Mouse (Mus musculus) limb, embryonic 10.5 days (tissue): ENCODE measurements around the gene Med12. TPM values are rescaled to one million over a fixed set of nuclear protein-coding genes. Genes with fewer than 3 reads are reported as not detected.
"Not testable (repeated sequence)": the region's sequence is repeated elsewhere in the genome, so short reads cannot be mapped to it uniquely, and the experiment has no call there.

Source experiments
- DNase-seq: peaks from one replicate; pipeline ENCODE4 v3.0.0-alpha.2; 2017; ENCODE audit warnings: low spot score
- H3K27ac ChIP-seq: fragments of 300-500 bp; sonication (generic); 2 replicates; pipeline ENCODE4 v1.5.1; 2016; ENCODE audit warnings: mild to moderate bottlenecking
- H3K27me3 ChIP-seq: fragments of 300-500 bp; sonication (generic); 2 replicates; pipeline ENCODE4 v1.6.1; 2016; ENCODE audit warnings: low read depth, mild to moderate bottlenecking; ENCODE audit not compliant: poor library complexity, severe bottlenecking
- H3K36me3 ChIP-seq: fragments of 300-500 bp; sonication (generic); 2 replicates; pipeline ENCODE4 v1.6.1; 2016; ENCODE audit warnings: mild to moderate bottlenecking, moderate library complexity
- H3K4me1 ChIP-seq: fragments of 300-500 bp; sonication (generic); 2 replicates; pipeline ENCODE4 v1.6.1; 2016
- H3K4me3 ChIP-seq: fragments of 300-500 bp; sonication (generic); 2 replicates; pipeline ENCODE4 v1.5.1; 2016; ENCODE audit warnings: mild to moderate bottlenecking, moderate library complexity
- H3K9me3 ChIP-seq: fragments of 300-500 bp; sonication (generic); replicated peaks from 2 replicates; pipeline ENCODE4 v1.6.1; 2016; ENCODE audit warnings: mild to moderate bottlenecking
- WGBS: fragments of 180-500 bp; shearing (Covaris S2); methylation state at CpG from one replicate; pipeline ENCODE4 v1.1.7; 2016; 5-methylcytosine and 5-hydroxymethylcytosine counted together
- polyA plus RNA-seq: library from polyadenylated mRNA; unstranded; fragments of >200 nt; fragmentation: Nextera tagmentation; extraction: Ambion mirVana; gene quantifications from 2 replicates; pipeline ENCODE4 v1.2.1, GENCODE M21; 2016

The Med12 gene
- polyA plus RNA-seq, 1 experiment from 2014 or later = 42.9 TPM

- H3K27ac ChIP-seq = no peak overlapping the region
- 91% methylated on average over 5 of the region's 5 CpGs for WGBS
- H3K36me3 ChIP-seq = no peaks in the 10 kb centered on the region
- no peaks in the 10 kb centered on the region for H3K9me3 ChIP-seq
- no peak overlapping the region for H3K4me3 ChIP-seq
- DNase-seq = no peak
- peaks cover 99% of the 10 kb centered on the region for H3K27me3 ChIP-seq
- H3K4me1 ChIP-seq = 0 out of 2 replicates have a peak, but pooled peaks cover under 1% of the 10 kb centered on the region
These were observed 35.5 kb downstream of the Med12 start for GRCm38 (mm10) chrX:101309299-101309698.

DNA sequence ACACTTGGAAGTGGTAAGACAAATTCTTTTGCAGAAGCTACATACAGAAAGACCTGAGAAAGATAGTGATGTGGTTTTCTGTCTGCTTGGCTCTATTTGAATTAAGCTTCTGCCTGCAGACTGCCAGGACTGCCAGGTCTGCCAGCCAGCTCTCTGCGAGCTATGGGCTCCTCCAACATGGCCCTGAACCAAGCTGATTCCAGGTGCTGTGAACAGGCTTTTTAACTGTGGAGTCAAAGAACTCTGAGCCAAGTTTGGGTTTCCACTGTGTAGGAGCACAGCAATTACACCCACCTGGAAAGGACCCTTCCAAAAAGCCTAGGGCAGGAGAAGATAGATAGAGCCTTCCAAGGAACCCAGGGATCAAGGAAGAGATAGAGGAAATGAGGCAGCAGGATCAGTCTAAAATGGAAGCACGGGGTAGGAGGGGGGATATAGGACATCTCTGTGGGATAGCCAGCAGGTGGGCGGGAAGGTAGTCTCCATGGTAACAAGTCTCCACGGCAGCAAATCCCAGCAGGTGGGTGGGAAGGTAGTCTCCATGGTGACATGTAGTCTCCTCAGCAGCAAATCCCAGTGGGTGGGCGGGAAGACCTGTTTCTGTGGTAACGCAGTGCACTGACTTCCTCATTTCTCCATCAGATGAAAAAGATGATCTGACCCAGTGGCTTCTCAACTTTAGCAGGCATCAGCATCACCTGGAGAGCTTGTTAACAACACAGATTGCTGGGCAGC is 40.0 kb downstream of the Med12 start:
- Histone ChIP-seq H3K9me3 (no peaks in the 10 kb centered on the region), H3K36me3 (no peaks in the 10 kb centered on the region), H3K4me3 (no peak overlapping the region), H3K27me3 (peaks cover 99% of the 10 kb centered on the region), H3K27ac (no peak overlapping the region), H3K4me1 (no peaks in the 10 kb centered on the region)
- WGBS = 53% methylated on average over 6 of the region's 6 CpGs
- no peak for DNase-seq

- Histone ChIP-seq H3K36me3 (peaks cover 8% of the 10 kb centered on the region; the same call in 1 of the 2 replicates), H3K4me3 (no peak overlapping the region), H3K4me1 (no peaks in the 10 kb centered on the region), H3K27me3 (peaks cover 90% of the 10 kb centered on the region), H3K9me3 (no peaks in the 10 kb centered on the region), H3K27ac (no peak overlapping the region)
- no peak for DNase-seq
- WGBS = 91% methylated on average over 12 of the region's 12 CpGs
These were observed 45.9 kb downstream of the Med12 start for GRCm38 (mm10) chrX:101319775-101320174.

- 60% methylated on average over 8 of the region's 8 CpGs for WGBS
- H3K4me3 ChIP-seq = no peak overlapping the region
- H3K27ac ChIP-seq = no peak overlapping the region
- no peaks in the 10 kb centered on the region for H3K9me3 ChIP-seq
- H3K36me3 ChIP-seq = no peaks in the 10 kb centered on the region
- H3K27me3 ChIP-seq = peaks cover 78% of the 10 kb centered on the region
- DNase-seq = no peak
- no peaks in the 10 kb centered on the region; the same call in 1 of the 2 replicates for H3K4me1 ChIP-seq
These were observed 52.4 kb downstream of the Med12 start for GRCm38 (mm10) chrX:101325989-101326899.

- 26% methylated on average over 10 of the region's 10 CpGs for WGBS
These were observed 55.7 kb downstream of the Med12 start for GRCm38 (mm10) chrX:101329372-101330028.

DNA sequence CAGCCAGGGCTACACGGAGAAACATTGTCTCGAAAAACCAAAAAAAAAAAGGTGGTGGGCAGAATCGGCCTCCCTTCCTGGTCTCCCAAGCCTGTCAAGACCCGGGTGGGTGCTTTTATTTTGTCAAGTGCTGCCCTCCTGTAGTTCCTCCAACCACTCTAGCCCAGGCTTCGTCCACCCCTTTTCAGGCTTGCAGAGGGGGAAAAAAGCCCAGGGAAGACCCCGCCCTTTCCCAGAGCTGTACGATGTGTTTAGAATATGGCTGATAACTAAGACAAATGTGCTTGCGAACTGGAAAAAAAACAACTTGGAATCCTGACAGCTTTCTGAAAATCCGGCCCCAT is 58.2 kb downstream of the Med12 start:
- peaks cover 68% of the 10 kb centered on the region for H3K27me3 ChIP-seq
- H3K27ac ChIP-seq = peak overlapping the region; percentile 88
- no peaks in the 10 kb centered on the region for H3K9me3 ChIP-seq
- H3K4me1 ChIP-seq = peaks cover 5% of the 10 kb centered on the region
- H3K4me3 ChIP-seq = peak overlapping the region; percentile 48
- H3K36me3 ChIP-seq = no peaks in the 10 kb centered on the region
- no peak for DNase-seq
- WGBS = 41% methylated on average over 9 of the region's 9 CpGs

More at GRCm38 (mm10) chrX:101329372-101330028, 55.7 kb downstream of the Med12 start:
- Histone ChIP-seq H3K27ac (peak overlapping the region; percentile 75), H3K9me3 (no peaks in the 10 kb centered on the region), H3K4me3 (no peak overlapping the region), H3K4me1 (peaks cover 5% of the 10 kb centered on the region), H3K36me3 (no peaks in the 10 kb centered on the region), H3K27me3 (peaks cover 81% of the 10 kb centered on the region)
- peak; percentile 66 for DNase-seq

DNA sequence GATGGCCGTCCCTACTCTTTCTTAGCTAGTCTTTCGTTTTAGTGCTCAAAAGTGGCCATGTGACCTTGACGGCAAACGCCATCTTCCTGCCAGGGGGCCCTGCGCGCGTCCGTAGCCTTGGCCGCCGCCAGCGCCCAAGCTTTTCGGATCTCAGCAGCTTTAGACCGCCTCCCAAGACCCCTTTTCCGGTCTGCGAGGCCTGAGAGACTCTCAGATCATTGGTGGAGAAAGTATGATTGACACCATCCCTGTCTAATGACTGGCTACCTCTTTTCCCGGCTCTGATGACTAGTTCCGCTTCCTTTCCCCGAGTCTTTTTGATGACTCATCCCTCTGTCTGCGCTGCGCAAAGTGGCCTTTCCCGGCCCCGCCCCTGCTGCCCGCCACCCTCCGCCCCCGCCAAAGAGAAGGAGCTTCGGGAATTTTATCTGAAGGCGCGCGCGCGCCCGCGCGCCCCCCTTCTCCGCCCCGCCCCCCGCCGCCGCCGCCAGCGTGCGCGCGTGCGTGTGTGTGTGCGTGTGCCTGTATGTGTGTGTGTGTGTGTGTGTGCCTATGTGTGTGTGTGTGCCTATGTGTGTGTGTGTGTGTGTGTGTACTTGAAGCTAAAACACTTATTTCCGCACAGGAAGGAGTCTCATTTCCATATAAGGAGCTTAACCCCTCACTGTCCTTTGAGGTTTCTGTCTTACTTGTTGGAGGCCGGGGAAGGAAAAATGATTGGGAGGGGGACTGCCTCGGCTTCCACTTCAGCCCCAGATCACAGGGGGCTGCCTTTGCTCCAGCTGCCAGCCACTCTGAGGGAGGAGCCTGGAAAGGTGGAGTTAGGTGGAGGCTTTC is 58.8 kb downstream of the Med12 start:
- Histone ChIP-seq H3K27me3 (peaks cover 65% of the 10 kb centered on the region), H3K9me3 (no peaks in the 10 kb centered on the region), H3K27ac (peak overlapping the region; percentile 88), H3K36me3 (no peaks in the 10 kb centered on the region), H3K4me1 (peaks cover 5% of the 10 kb centered on the region), H3K4me3 (peak overlapping the region; percentile 48)
- WGBS = 12% methylated on average over 44 of the region's 49 CpGs
- DNase-seq = peak; percentile 81

DNA sequence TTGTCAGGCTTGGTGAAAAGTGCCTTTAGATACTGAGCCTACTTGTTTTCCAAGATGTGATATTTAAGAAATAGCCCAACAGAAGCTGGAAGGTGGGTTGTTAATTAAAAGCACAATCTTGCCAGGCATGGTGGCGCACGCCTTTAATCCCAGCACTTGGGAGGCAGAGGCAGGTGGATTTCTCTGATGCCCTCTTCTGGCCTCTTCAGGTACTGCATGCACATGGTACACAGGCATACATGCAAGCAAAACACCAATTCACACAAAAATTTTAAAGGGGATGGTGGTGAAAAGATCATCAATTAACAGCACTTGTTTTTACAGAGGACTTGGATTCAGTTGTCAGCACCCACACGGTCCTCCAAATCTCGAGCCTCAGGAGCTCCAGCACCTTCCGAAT is 60.8 kb downstream of the Med12 start:
- Histone ChIP-seq H3K9me3 (no peaks in the 10 kb centered on the region), H3K4me1 (peaks cover 5% of the 10 kb centered on the region), H3K27ac (no peak overlapping the region), H3K36me3 (no peaks in the 10 kb centered on the region), H3K27me3 (peaks cover 67% of the 10 kb centered on the region), H3K4me3 (no peak overlapping the region)
- peak; percentile 35 for DNase-seq
- WGBS = 88% methylated on average over 5 of the region's 5 CpGs

- no peaks in the 10 kb centered on the region for H3K9me3 ChIP-seq
- no peak overlapping the region for H3K27ac ChIP-seq
- peaks cover 61% of the 10 kb centered on the region for H3K27me3 ChIP-seq
- no peak for DNase-seq
- no peaks in the 10 kb centered on the region for H3K36me3 ChIP-seq
- H3K4me3 ChIP-seq = no peak overlapping the region
- no peaks in the 10 kb centered on the region for H3K4me1 ChIP-seq
- WGBS = 52% methylated on average over 4 of the region's 4 CpGs
These were observed 64.8 kb downstream of the Med12 start for GRCm38 (mm10) chrX:101338666-101339065.

DNA sequence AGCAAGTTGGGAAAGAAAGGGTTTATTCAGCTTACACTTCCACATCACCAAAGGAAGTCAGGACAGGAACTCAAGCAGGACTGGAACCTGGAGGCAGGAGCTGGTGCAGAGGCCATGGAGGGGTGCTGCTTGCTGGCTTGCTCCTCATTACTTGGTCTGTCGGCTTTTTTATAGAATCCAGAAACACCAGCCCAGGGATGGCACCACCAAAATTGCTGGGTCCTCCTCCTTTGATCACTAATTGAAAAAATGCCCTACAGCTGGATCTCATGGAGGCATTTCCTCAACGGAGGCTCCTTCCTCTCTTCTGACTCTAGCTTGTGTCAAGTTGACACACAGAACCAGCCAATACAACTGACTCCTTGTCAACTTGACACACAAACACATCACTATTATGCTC is 69.0 kb downstream of the Med12 start:
- not testable (repeated sequence) for H3K4me1 ChIP-seq, H3K27ac ChIP-seq, DNase-seq, H3K9me3 ChIP-seq, H3K36me3 ChIP-seq, H3K4me3 ChIP-seq
- peaks cover 80% of the 10 kb centered on the region for H3K27me3 ChIP-seq
- WGBS = 30% methylated on average over 2 of the region's 2 CpGs

GRCm38 (mm10) chrX:101345456-101345855 is 71.6 kb downstream of the Med12 start:
- Histone ChIP-seq H3K4me1 (no peaks in the 10 kb centered on the region), H3K27ac (no peak overlapping the region), H3K36me3 (no peaks in the 10 kb centered on the region), H3K4me3 (no peak overlapping the region), H3K27me3 (peaks cover 69% of the 10 kb centered on the region), H3K9me3 (no peaks in the 10 kb centered on the region)
- WGBS = 96% methylated on average over 2 of the region's 2 CpGs
- DNase-seq = no peak

- Histone ChIP-seq H3K9me3 (no peaks in the 10 kb centered on the region), H3K36me3 (no peaks in the 10 kb centered on the region), H3K4me3 (no peak overlapping the region), H3K4me1 (no peaks in the 10 kb centered on the region), H3K27ac (no peak overlapping the region), H3K27me3 (peaks cover 66% of the 10 kb centered on the region)
- DNase-seq = no peak
- WGBS = 76% methylated on average over 4 of the region's 4 CpGs
These were observed 72.6 kb downstream of the Med12 start for GRCm38 (mm10) chrX:101346475-101346874.
